Comparison of ENCODE assay signal across 2 mouse cellular contexts in genomic region chr1:58037306-58037705, GRCm38 (mm10). TPM values are rescaled to one million over a fixed set of nuclear protein-coding genes. Genes with fewer than 3 reads are reported as not detected.
"Had no signal": no experiment of that assay in that cellular context is flagged by ENCODE, and none has a peak within 500 bp of the region (broad histone marks: within the 10 kb centered on the region; RNA-seq: fewer than 3 reads in every experiment).

No protein-coding gene starts in this region.

RNA-seq across cellular contexts. Expression of gene Aox1, which starts 7.6 kb away (rescaled TPM):
- total RNA-seq: megakaryocyte progenitor cell, adult 5-6 weeks; megakaryocyte-erythroid progenitor cell, adult 5-6 weeks had no signal
